Mouse (Mus musculus): ENCODE results near the gene Mblac1. TPM values are rescaled to one million over a fixed set of nuclear protein-coding genes. Genes with fewer than 3 reads are reported as not detected.
A peak's percentile ranks its signal among the peaks of the same experiment; 100 is the strongest.
"Not testable (repeated sequence)": the region's sequence is repeated elsewhere in the genome, so short reads cannot be mapped to it uniquely, and the experiment has no call there.

Mblac1 gene
- polyA plus RNA-seq, 1 experiment from 2014 or later: 14.6 TPM

DNA sequence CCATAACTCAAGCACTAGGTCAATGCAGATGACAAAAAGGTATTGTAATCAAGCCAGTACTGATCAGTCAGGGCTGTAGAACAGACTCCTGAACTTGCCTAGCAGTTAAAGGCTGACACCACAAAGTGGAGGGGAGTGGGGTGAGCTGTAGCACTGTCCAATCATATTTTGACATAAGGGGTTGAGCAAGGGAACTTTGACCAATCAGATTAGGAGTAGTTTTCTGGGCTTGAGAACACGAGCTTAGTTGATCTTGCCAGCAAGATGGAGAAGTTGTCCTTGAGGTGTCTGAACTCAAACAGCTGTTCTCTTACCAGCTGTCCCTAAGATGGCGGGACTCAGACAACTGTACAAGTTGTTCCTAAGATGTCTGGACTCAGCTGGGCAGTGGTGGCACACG is 20.9 kb upstream of the Mblac1 start:
- ATAC-seq (ENCODE audit: low FRiP score): no peak
- Histone ChIP-seq H3K36me3 (peaks cover 54% of the 10 kb centered on the region), H3K27me3 (no peaks in the 10 kb centered on the region), H3K4me1 (replicated peaks) (peaks cover 42% of the 10 kb centered on the region), H3K4me3 (peak overlapping the region; percentile 73; the same call in 1 of the 2 replicates), H3K9ac (no peak overlapping the region), H3K4me2 (peak overlapping the region; percentile 92), H3K27ac (no peak overlapping the region), H3K9me3 (no peaks in the 10 kb centered on the region)
- WGBS: 78% methylated on average over 3 of the region's 3 CpGs

DNA sequence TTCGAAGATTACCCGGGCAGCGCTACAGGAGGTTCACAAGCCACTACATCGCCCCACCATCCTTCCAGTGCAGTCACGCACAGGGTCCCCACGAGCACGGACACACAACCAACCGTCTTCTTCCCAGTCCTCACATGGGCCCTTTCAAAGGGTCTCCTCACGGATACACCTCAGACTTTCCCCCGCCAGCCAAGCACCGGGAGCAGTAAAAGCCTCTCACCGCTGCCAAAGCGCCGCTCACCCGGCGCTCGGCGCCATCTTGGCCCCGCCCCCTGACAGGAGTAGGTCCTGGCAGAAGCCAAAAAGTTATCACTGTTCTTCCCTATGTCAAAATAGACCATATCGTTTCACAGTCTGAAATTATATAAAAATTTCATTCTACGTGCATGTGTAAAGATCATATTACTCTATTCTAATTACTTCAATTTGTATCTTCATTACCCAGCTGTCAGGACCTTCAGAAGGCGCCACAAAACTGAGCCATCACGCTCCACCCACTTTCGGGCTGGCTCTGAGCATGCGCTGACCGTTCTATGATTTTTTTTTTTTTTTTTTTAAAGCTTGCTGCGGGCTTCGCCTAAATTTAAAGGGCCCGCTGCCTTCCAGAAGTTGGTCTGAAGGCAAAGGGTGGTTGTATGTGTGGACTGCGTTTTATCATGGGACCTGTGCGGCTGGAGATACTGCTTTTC is 7.0 kb upstream of the Mblac1 start, which contains the start of the genes Taf6 and Cnpy4:
Taf6 (minus strand) TSS at position 502 of the 689 bp plus-strand sequence.
Cnpy4 (plus strand) TSS at position 536 of the 689 bp plus-strand sequence.
- Histone ChIP-seq H3K9ac (peak within 1 kb of the TSS; percentile 84), H3K27ac (peak within 1 kb of the TSS; percentile 82), H3K27me3 (no peaks in the 10 kb centered on the region), H3K4me2 (peak within 1 kb of the TSS; percentile 79), H3K4me1 (replicated peaks) (peaks cover 26% of the 10 kb centered on the region), H3K9me3 (no peaks in the 10 kb centered on the region), H3K4me3 (peak within 1 kb of the TSS; percentile 78), H3K36me3 (peaks cover 46% of the 10 kb centered on the region)
- ATAC-seq (ENCODE audit: low FRiP score): peak; percentile 83
- WGBS: 1% methylated on average over 31 of the region's 31 CpGs

DNA sequence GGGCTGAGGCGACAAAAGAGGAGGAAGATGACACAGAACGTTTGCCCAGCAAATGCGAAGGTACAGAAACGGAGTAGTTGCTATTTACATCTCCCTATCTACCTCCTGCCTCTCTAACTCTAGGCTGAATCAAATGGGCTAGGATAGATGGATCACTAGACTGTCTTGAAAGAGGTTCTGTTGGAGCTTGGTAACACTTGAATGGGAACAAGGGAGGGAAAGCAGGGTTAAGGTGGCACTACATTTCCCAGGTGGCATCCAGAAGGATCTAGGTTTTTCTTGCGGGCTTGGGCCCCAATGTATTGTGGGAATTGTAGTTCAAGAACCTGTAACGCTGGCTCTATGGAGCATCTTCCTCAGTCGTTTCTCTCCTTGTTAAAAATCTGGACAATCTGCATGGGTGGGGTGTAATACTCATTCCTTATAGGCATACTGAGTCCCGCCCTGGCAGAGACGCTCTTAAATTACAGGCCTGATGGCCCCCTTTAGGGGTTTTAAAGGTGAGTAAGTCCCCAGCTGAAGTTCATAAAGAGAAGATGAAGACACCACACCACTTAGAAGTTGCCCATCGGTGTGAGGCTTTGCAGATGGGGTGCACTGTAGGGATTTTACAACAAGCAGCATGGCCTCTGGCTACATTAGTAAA is 6.3 kb upstream of the Mblac1 start:
- WGBS: 0% methylated on average over 10 of the region's 10 CpGs
- H3K27ac ChIP-seq: peak overlapping the region; percentile 77
- ATAC-seq (ENCODE audit: low FRiP score): peak; percentile 87
- H3K4me3 ChIP-seq: peak overlapping the region; percentile 78
- no peaks in the 10 kb centered on the region for H3K27me3 ChIP-seq
- H3K36me3 ChIP-seq: peaks cover 46% of the 10 kb centered on the region
- H3K9me3 ChIP-seq: no peaks in the 10 kb centered on the region
- H3K4me2 ChIP-seq: peak overlapping the region; percentile 79
- H3K4me1 ChIP-seq (replicated peaks): peaks cover 26% of the 10 kb centered on the region
- H3K9ac ChIP-seq: peak overlapping the region; percentile 79

DNA sequence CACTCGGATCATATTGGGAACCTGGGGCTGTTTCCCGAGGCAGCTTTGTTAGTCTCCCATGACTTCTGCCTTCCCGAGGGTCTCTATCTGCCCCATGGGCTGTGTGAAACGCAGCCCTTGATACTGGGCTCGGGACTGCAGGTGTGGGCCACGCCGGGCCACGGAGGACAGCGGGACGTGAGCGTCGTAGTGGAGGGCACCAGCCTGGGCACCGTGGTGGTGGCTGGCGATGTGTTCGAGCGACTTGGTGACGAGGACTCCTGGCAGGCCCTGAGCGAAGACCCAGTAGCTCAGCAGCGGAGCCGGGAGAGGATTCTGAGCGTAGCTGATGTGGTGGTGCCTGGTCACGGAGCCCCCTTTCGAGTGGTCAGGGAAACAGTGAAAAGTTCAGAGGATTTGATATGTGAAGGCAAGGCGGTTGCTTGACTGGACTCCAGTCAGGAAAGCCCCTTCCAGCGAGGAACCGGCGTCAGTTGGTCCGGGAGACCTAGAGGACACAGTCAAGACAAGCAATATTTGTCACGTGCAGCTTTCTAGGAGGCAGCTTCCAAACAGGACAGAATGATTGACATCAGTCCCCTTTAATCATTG is 736 bp downstream of the Mblac1 start:
- ATAC-seq (ENCODE audit: low FRiP score): peak; percentile 73
- 1% methylated on average over 29 of the region's 29 CpGs for WGBS

DNA sequence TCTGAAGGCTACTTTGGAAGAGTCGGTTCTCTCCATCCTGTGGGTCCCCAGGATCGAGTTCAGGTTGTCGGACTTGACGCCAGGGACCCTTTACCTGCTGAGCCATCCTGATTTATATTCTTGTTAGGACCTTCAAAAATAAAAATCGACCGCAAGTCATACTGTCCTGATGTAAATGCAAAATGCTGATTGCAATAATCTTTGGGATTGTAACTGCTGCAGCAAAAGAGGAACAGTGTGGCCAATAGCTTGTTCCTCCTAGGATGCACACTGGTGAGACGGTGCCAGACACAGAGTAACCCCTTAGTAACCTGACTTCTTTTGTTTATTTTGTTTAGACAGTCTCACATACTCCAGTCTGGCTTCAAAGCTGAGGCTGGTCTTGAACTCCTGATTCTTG is 1.3 kb downstream of the Mblac1 start:
- no peak for ATAC-seq (ENCODE audit: low FRiP score)
- Histone ChIP-seq H3K4me2 (peak overlapping the region; percentile 94), H3K4me1 (replicated peaks) (peaks cover 19% of the 10 kb centered on the region), H3K9me3 (no peaks in the 10 kb centered on the region), H3K4me3 (peak overlapping the region; percentile 68), H3K27me3 (no peaks in the 10 kb centered on the region), H3K27ac (no peak overlapping the region), H3K9ac (peak overlapping the region; percentile 87), H3K36me3 (peaks cover 28% of the 10 kb centered on the region)
- 72% methylated on average over 7 of the region's 7 CpGs for WGBS

More for the DNA sequence above, 736 bp downstream of the Mblac1 start:
- Histone ChIP-seq H3K4me1 (replicated peaks) (peaks cover 19% of the 10 kb centered on the region), H3K36me3 (peaks cover 33% of the 10 kb centered on the region), H3K9ac (peak overlapping the region; percentile 87), H3K9me3 (no peaks in the 10 kb centered on the region), H3K27me3 (no peaks in the 10 kb centered on the region), H3K4me3 (peak overlapping the region; percentile 68), H3K4me2 (peak overlapping the region; percentile 94), H3K27ac (peak overlapping the region; percentile 92)

DNA sequence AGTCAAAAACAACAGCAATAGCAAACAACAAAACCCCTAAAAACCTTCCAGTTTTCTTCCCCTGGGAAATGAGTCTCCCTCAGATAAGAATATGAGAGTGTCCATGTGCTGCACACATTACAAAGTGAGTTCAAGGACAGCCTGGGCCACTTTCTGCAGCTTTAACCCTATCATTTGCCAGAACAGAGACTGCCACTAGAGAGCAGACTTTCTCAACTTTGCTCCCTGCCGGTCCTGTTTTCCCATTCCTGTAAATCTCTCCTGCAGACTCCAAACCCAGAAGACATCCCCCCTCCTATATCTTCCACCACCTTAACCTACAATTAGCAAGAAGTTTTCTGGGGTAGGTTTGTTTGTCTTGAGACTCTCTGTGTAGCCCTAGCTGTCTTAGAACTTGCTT is 5.5 kb downstream of the Mblac1 start:
- no peak overlapping the region for H3K27ac ChIP-seq
- H3K27me3 ChIP-seq: no peaks in the 10 kb centered on the region
- H3K4me3 ChIP-seq: no peak overlapping the region
- H3K4me1 ChIP-seq (replicated peaks): peaks cover 12% of the 10 kb centered on the region
- H3K9me3 ChIP-seq: no peaks in the 10 kb centered on the region
- H3K9ac ChIP-seq: no peak overlapping the region
- no peaks in the 10 kb centered on the region for H3K36me3 ChIP-seq
- no peak overlapping the region for H3K4me2 ChIP-seq
- 11% methylated on average over 1 of the region's 1 CpGs for WGBS
- ATAC-seq (ENCODE audit: low FRiP score): no peak

DNA sequence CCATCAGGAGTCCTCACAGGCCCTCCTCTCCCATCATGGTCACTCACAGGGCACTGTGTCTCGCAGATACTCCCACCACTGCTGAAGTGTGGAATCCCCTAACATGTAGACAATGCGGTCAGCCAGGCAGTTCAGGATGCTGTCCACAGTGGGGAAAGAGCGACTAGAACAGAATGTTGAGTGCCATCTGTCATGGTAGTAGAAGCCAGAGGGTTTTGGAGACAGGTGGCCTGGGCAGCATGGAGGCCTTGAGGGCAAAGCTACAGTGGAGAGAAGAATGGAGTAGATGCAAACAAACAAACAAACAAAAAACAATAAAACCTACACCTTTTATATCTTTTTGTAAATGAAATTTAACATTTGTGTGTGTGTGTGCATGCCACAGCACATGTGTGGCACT is 8.0 kb downstream of the Mblac1 start:
- no peak overlapping the region for H3K4me2 ChIP-seq
- ATAC-seq (ENCODE audit: low FRiP score): no peak
- no peak overlapping the region for H3K4me3 ChIP-seq
- no peak overlapping the region for H3K27ac ChIP-seq
- H3K4me1 ChIP-seq (replicated peaks): no peaks in the 10 kb centered on the region
- no peaks in the 10 kb centered on the region for H3K36me3 ChIP-seq
- no peak overlapping the region for H3K9ac ChIP-seq
- 85% methylated on average over 3 of the region's 3 CpGs for WGBS
- H3K9me3 ChIP-seq: no peaks in the 10 kb centered on the region
- no peaks in the 10 kb centered on the region for H3K27me3 ChIP-seq

DNA sequence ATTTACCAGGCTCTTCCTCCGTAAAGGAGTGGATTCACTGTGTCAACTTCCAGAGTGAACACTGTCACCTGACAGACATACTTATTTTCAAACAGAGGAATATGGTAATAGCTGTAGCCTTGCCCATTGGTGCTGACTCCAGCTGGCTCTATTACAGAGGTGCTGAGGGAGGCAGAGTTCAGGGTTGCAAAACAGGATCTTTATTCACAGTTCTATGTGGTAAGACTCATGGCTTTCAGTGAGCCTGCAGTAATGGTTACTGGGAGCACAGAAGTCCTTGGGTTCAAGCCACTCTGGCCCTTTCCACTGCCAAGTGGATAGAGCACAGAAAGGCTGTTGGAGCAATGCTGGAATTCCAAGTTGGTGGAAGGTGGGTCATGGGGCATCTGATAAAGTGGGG is 13.1 kb downstream of the Mblac1 start:
- WGBS: 90% methylated on average over 1 of the region's 1 CpGs
- no peak for ATAC-seq (ENCODE audit: low FRiP score)

DNA sequence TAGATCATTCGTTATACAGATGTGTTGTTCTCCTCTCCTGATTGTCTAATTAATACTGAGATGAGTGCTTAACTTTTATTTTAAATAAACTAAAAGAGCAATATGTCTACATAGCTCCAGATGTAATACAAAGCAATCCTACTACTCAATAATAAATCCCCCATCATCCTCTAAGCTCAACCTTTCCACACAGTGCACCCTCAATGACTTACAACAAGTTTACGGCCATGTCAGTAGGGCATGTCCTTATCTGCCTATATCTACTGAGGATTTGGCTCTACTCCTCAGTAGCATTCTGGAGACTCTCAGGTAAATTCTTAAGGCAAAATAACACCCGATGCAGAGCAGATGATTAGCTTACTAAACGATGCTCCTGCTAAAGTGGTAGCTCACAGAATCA is 13.8 kb downstream of the Mblac1 start:
- ATAC-seq (ENCODE audit: low FRiP score): no peak
- no peak overlapping the region for H3K9ac ChIP-seq
- no peaks in the 10 kb centered on the region for H3K4me1 ChIP-seq (replicated peaks)
- no peaks in the 10 kb centered on the region for H3K9me3 ChIP-seq
- H3K27me3 ChIP-seq: no peaks in the 10 kb centered on the region
- H3K36me3 ChIP-seq: no peaks in the 10 kb centered on the region
- no peak overlapping the region for H3K4me3 ChIP-seq
- H3K4me2 ChIP-seq: no peak overlapping the region
- 88% methylated on average over 4 of the region's 4 CpGs for WGBS
- no peak overlapping the region for H3K27ac ChIP-seq

More for the DNA sequence above, 13.1 kb downstream of the Mblac1 start:
- Histone ChIP-seq H3K36me3 (no peaks in the 10 kb centered on the region), H3K27me3 (no peaks in the 10 kb centered on the region), H3K4me1 (replicated peaks) (no peaks in the 10 kb centered on the region), H3K4me3 (no peak overlapping the region), H3K9me3 (no peaks in the 10 kb centered on the region), H3K4me2 (no peak overlapping the region), H3K27ac (no peak overlapping the region), H3K9ac (no peak overlapping the region)

DNA sequence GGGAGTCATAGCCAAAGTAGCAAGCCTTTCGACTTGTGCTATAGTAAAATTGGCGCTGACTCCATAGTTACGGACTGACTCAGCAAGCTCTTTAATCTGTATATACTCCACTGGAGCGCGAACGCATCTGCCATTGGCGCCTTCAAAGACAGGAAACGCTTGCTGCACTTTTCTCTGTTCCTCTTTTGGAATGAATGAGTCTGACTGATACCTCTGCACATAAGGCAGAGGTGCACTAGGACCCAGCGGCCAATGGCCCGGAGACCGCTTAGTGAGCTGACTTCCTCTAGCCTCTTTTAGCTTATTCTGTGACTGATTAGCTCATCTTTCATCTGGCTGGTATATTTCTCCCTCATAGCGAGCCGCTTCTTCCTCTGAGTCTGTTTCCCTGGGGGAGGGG is 22.5 kb downstream of the Mblac1 start:
- not testable (repeated sequence) for H3K4me3 ChIP-seq; H3K9ac ChIP-seq; H3K9me3 ChIP-seq; ATAC-seq (ENCODE audit: low FRiP score); H3K27ac ChIP-seq; H3K4me2 ChIP-seq; H3K36me3 ChIP-seq; H3K4me1 ChIP-seq (replicated peaks); H3K27me3 ChIP-seq
- 95% methylated on average over 13 of the region's 13 CpGs for WGBS

DNA sequence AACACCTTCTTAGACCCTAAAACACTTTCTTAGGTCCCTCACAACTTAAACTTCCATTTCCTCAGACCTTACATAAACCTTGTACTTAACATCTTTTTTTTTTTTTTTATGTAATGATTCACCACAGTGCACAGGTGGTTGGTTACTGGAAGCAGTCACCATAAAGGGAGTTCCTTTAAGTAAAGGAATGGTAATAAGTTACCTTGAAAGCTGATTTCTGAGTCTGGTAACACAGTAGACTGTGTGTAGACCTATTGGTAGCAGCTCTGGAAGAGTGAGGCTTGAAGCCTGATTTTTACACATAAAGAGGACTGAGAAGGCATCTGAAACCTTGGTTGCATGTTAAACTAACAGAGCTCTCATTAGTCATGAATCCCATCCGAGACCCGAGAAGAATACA is 25.8 kb downstream of the Mblac1 start:
- no peaks in the 10 kb centered on the region for H3K4me1 ChIP-seq (replicated peaks)
- no peak for ATAC-seq (ENCODE audit: low FRiP score)
- H3K9me3 ChIP-seq: peaks cover 2% of the 10 kb centered on the region; the same call in 1 of the 2 replicates
- WGBS: 79% methylated on average over 2 of the region's 2 CpGs
- H3K36me3 ChIP-seq: no peaks in the 10 kb centered on the region
- H3K27ac ChIP-seq: no peak overlapping the region
- no peaks in the 10 kb centered on the region for H3K27me3 ChIP-seq
- H3K9ac ChIP-seq: no peak overlapping the region
- H3K4me2 ChIP-seq: no peak overlapping the region
- no peak overlapping the region for H3K4me3 ChIP-seq

DNA sequence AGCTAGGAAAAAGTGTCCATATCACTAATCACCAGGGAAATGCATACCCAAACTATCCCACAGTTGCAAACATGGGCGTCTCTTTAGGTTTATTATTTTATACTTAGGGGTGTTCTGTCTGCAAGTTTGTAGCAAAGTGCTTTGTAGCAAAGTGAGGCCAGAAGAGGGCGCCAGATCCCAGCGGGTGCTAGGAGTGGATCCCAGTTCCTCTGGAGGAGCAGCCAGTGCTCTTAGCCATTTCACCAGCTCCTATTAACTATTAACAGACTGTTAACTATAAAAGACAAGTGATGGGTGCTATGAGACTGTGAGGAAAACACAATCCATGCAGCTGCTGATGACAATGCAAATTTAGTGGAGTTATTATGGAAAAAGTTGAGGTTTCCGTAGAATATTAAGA is 28.0 kb downstream of the Mblac1 start:
- H3K27ac ChIP-seq: no peak overlapping the region
- no peaks in the 10 kb centered on the region for H3K27me3 ChIP-seq
- H3K9ac ChIP-seq: no peak overlapping the region
- H3K4me2 ChIP-seq: no peak overlapping the region
- H3K4me1 ChIP-seq (replicated peaks): no peaks in the 10 kb centered on the region
- no peak overlapping the region for H3K4me3 ChIP-seq
- no peaks in the 10 kb centered on the region for H3K9me3 ChIP-seq
- no peaks in the 10 kb centered on the region for H3K36me3 ChIP-seq
- 24% methylated on average over 4 of the region's 4 CpGs for WGBS
- ATAC-seq (ENCODE audit: low FRiP score): no peak
